Mouse (Mus musculus) heart, embryonic 10.5 days (tissue): ENCODE data around the gene Bola3. TPM values are rescaled to one million over a fixed set of nuclear protein-coding genes. Genes with fewer than 3 reads are reported as not detected.
A peak's percentile ranks its signal among the peaks of the same experiment; 100 is the strongest.
"Not testable (repeated sequence)": the region's sequence is repeated elsewhere in the genome, so short reads cannot be mapped to it uniquely, and the experiment has no call there.

ENCODE experiments used
- DNase-seq: peaks from one replicate; pipeline ENCODE4 v3.0.0-alpha.2; 2017; ENCODE audit warnings: low spot score
- H3K27ac ChIP-seq: fragments of 300-500 bp; sonication (generic); 2 replicates; pipeline ENCODE4 v1.5.1; 2016; ENCODE audit warnings: mild to moderate bottlenecking
- H3K27me3 ChIP-seq: fragments of 300-500 bp; sonication (generic); 2 replicates; pipeline ENCODE4 v1.6.1; 2016; ENCODE audit warnings: mild to moderate bottlenecking; ENCODE audit not compliant: poor library complexity, insufficient read depth, severe bottlenecking
- H3K36me3 ChIP-seq: fragments of 300-500 bp; sonication (generic); 2 replicates; pipeline ENCODE4 v1.6.1; 2016; ENCODE audit warnings: mild to moderate bottlenecking, moderate library complexity
- H3K4me1 ChIP-seq: fragments of 300-500 bp; sonication (generic); 2 replicates; pipeline ENCODE4 v1.6.1; 2016; ENCODE audit warnings: mild to moderate bottlenecking
- H3K4me3 ChIP-seq: fragments of 300-500 bp; sonication (generic); 2 replicates; pipeline ENCODE4 v1.5.1; 2016; ENCODE audit warnings: mild to moderate bottlenecking, moderate library complexity
- H3K9me3 ChIP-seq: fragments of 300-500 bp; sonication (generic); 2 replicates; pipeline ENCODE4 v1.6.1; 2016; ENCODE audit warnings: mild to moderate bottlenecking, moderate library complexity
- WGBS: fragments of 180-500 bp; shearing (Covaris S2); methylation state at CpG from one replicate; pipeline ENCODE4 v1.1.7; 2016; 5-methylcytosine and 5-hydroxymethylcytosine counted together
- polyA plus RNA-seq: library from polyadenylated mRNA; unstranded; fragments of >200 nt; fragmentation: Nextera tagmentation; extraction: Ambion mirVana; gene quantifications from 2 replicates; pipeline ENCODE4 v1.2.1, GENCODE M21; 2016

Bola3 gene
- polyA plus RNA-seq, 1 experiment from 2014 or later = 238 TPM

DNA sequence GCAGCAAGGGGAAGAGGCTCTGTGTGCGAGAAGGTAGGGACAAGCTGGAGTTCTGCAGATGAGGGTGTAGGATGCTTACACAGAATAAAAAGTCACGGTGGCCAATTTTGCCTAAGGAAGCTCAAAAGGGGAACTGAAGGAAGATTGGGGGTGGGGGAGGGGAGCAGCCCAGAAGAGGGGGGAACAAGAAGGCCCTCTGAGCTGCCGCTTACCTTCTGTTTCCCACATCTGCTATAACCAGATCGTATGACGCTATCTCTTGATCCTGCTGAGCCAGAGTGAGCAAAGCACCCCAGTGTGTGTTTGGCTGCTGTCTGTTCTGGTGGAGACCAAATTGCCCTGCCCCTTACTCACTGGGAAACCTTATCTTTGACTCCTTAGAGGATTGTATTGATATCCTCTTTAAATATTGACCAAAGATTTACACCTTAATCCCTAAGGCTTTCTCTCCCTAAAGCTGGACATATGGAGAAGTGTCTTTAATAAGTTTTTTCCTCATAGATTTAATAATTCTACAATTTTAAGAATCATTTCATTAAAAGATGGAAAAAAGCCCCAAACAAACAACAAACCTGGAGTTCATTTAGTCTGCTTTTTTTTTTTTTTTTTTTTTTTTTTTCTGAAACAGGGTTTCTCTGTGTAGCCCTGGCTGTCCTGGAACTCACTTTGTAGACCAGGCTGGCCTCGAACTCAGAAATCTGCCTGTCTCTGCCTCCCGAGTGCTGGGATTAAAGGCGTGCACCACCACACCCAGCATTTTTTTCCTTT is 25.1 kb upstream of the Bola3 start:
- WGBS = 52% methylated on average over 8 of the region's 8 CpGs
- Histone ChIP-seq H3K36me3 (0 out of 2 replicates have a peak, but pooled peaks cover under 1% of the 10 kb centered on the region), H3K27me3 (no peaks in the 10 kb centered on the region), H3K4me1 (peaks cover 9% of the 10 kb centered on the region), H3K9me3 (no peaks in the 10 kb centered on the region), H3K27ac (no peak overlapping the region), H3K4me3 (no peak overlapping the region)
- DNase-seq = no peak

DNA sequence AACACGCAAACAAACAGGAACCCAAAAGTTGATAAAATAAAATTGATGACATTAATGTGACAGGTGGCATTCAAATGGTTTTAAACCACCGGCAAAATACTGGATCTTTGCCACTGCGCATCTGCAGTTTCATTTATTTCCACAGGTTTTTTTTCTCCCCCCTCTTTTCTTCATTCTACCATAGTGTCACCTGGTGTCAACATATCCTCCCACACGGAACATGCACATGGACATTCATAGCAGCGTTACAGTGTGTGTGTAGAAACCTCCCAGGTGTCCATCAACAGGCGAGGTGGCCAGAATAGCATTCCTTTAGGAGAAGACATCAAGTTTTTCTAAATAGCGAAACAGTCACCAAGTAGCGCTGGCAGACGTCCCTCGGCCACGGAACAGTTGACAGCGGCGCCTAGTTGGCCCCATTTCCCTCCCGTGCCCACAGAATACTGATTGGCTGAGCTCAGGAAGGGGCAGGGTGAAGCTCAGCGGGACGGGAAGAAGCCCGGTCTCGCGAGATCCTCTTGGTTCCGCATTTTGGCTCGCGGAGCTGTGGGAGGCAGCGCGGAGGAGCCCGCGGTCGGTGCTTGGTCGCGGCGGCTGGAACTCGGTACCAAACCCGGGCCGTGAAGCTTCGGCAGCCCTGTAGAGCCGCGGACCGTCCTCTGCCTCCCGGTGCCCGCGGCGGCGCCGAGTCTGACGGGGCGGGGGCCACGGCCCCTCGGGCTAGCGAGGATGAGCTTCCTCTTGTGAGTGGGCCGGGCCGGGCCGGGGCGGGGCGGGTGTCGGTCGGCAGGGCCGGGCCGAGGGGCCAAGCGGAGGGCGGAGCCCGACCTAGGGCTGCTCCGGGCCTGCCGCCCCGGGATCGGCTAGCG is 23.2 kb upstream of the Bola3 start, which contains the start of the genes Mthfd2 and Mob1a:
TSS of gene Mthfd2 (minus strand) at position 384 of the 869 bp plus-strand sequence.
TSS of gene Mob1a (plus strand) at position 492 of the 869 bp plus-strand sequence.
- Histone ChIP-seq H3K4me3 (peak within 1 kb of the TSS; percentile 84), H3K4me1 (peaks cover 9% of the 10 kb centered on the region), H3K27me3 (no peaks in the 10 kb centered on the region), H3K9me3 (no peaks in the 10 kb centered on the region), H3K36me3 (peaks cover 19% of the 10 kb centered on the region), H3K27ac (peak within 1 kb of the TSS; percentile 96)
- DNase-seq = peak; percentile 97
- under 1% methylated on average over 65 of the region's 65 CpGs for WGBS

DNA sequence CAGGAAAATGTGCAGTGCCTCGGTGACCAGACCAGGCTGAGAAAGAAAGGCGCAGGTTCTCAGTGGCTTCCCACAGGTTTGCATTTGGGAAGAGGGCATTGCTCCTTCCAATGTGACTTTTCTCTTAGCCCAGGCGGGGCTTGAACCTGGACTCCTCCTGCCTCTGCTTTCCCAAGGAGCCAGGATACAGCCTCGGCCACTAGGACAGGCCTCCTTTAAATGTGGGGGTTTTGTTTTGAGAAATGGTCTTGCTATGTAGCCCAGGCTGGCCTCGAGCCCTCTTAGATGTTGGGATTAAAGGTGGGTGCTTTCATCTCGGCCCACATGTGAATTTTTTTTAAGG is 22.6 kb upstream of the Bola3 start:
- Histone ChIP-seq H3K27ac (peak overlapping the region; percentile 96), H3K27me3 (no peaks in the 10 kb centered on the region), H3K9me3 (no peaks in the 10 kb centered on the region), H3K4me3 (peak overlapping the region; percentile 84), H3K36me3 (peaks cover 25% of the 10 kb centered on the region), H3K4me1 (peaks cover 9% of the 10 kb centered on the region)
- 4% methylated on average over 6 of the region's 6 CpGs for WGBS
- no peak for DNase-seq

DNA sequence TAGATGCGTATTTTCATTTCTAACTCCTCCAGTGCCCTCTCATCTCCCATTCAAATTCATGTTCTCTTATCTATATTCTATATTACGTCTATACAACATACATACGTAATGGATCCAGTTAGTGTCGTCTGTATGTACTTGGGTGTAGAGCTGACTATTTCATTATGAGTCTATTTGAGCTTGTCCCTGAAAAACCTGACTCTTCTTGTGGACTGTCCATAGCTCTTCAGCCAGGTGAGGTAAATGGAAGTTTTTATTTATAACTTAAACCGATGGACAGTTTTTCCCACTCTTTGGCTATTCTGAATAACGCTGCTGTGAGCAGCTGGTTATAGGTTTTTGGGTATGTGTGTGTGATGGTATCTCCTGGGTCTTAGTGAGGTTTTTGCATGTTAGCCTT is 22.2 kb upstream of the Bola3 start:
- peak overlapping the region; percentile 96 for H3K27ac ChIP-seq
- H3K9me3 ChIP-seq = no peaks in the 10 kb centered on the region
- H3K4me3 ChIP-seq = peak overlapping the region; percentile 84
- DNase-seq = no peak
- WGBS = 67% methylated on average over 6 of the region's 6 CpGs
- H3K36me3 ChIP-seq = peaks cover 29% of the 10 kb centered on the region
- no peaks in the 10 kb centered on the region for H3K27me3 ChIP-seq
- H3K4me1 ChIP-seq = peaks cover 9% of the 10 kb centered on the region

DNA sequence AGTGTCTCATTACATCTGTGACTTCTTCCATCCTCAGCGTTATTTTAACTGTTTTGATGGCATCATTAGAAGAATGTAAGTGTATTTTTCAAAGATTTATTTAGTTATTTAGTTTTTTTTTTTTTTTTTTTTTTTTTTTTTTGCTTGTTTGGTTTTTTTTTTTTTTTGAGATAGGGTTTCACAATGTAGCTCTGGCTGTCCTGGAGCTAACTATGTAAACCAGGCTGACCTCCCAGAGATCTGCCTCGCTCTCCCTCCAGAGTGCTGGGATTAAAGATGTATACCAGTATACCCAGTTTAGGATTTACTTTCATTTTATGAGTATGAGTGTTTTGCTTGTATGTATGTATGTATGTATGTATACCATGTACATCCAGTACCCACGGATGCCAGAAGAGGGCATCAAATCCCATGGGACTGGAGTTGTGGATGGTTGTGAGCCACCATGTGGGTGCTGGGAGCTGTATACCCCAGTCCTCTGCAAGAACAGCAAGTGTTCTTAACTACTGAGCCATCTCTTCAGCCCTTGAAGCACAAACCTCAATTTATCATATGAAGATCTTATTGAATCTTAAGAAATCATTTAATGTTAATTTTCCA is 21.3 kb upstream of the Bola3 start:
- Histone ChIP-seq H3K27ac (no peak overlapping the region), H3K4me3 (no peak overlapping the region), H3K9me3 (no peaks in the 10 kb centered on the region), H3K27me3 (no peaks in the 10 kb centered on the region), H3K36me3 (peaks cover 36% of the 10 kb centered on the region), H3K4me1 (peaks cover 9% of the 10 kb centered on the region)
- DNase-seq = no peak
- WGBS = 89% methylated on average over 3 of the region's 3 CpGs

DNA sequence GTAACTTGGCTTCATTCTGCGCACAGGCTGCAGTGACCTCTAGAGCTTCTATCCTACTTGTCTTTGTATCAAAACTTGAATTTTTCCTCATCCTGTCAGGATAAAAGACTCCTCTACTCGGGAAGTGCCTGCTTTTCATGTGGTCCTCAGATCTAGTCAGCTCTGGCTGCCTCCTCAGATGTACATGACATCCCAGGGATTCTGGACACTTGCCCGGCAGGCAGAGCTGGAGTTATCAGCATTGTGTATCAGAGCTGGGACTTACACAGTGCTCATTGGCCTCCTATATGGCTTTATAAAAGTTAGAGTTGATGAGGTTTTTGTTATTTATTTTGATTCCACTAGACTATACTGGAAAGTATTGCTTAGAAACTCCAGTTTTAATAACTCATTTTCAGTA is 7.6 kb upstream of the Bola3 start:
- H3K9me3 ChIP-seq = no peaks in the 10 kb centered on the region
- no peaks in the 10 kb centered on the region for H3K27me3 ChIP-seq
- H3K4me1 ChIP-seq = no peaks in the 10 kb centered on the region
- H3K36me3 ChIP-seq = peaks cover 73% of the 10 kb centered on the region
- no peak overlapping the region for H3K27ac ChIP-seq
- no peak overlapping the region for H3K4me3 ChIP-seq
- DNase-seq = no peak
- 83% methylated on average over 3 of the region's 3 CpGs for WGBS

DNA sequence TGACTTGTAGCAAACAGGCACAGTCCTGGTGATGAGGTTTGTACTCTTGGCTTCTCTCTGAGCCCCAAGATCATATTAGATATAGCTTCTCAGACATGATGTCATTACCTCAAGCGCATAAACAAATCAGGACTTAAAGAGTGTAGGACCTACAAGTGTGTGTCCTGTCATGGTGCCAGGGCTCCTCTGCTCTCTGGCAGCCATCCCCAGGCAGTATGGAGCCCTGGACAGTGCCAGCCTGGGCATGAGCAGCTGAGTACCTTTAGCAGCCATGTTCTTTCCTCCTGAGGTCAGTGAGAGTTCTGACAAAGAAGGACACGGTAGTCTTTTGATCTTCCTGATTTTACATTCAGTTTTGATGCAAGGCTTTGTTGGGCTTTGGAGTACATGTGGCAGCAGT is 6.0 kb upstream of the Bola3 start:
- Histone ChIP-seq H3K4me3 (no peak overlapping the region), H3K27ac (no peak overlapping the region), H3K9me3 (no peaks in the 10 kb centered on the region), H3K27me3 (no peaks in the 10 kb centered on the region), H3K4me1 (no peaks in the 10 kb centered on the region), H3K36me3 (peaks cover 60% of the 10 kb centered on the region)
- WGBS = 95% methylated on average over 2 of the region's 2 CpGs
- DNase-seq = no peak

DNA sequence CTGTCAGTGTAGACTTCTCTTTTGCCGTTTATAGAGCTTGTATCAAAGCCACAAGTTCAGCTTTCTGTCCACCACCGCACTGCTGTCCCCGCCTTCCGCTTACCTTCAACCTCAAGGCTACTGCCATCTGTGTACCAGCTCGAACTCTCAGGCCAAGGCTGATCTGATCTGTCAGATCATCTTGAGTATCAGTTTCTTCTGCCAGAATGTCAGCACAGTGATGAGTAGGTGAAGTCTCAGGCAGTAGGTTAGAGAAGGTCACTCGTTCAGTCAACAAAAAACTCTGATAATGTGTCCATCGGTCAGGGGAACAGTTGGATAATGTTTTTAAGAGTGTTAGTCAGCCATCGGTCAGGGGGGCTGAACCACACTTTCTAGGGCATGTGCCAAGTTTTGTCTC is 3.7 kb upstream of the Bola3 start:
- H3K27ac ChIP-seq = not testable (repeated sequence)

DNA sequence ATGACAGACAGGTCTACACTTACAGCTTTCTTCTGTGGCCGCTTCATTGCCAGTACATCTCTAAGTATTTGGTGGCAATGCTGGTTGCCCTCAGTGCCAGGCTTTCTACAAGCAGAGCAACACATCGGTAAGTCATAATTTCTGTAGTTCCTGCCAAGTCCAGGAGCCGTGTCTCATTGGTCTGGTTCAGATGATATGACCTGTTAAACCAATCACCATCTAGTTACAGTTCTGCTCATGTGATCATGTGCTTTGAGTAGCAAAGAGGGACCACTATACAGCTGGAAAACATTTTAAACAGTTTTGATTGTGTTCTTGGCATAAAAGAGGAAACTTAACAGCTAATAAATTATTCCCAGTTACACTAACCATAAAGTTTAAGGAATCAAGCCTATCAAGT is 1.0 kb upstream of the Bola3 start:
- peaks cover 21% of the 10 kb centered on the region for H3K36me3 ChIP-seq
- no peaks in the 10 kb centered on the region for H3K27me3 ChIP-seq
- no peak overlapping the region for H3K4me3 ChIP-seq
- H3K27ac ChIP-seq = no peak overlapping the region
- H3K9me3 ChIP-seq = no peaks in the 10 kb centered on the region
- peak; percentile 45 for DNase-seq
- WGBS = 96% methylated on average over 3 of the region's 3 CpGs
- H3K4me1 ChIP-seq = peaks cover 22% of the 10 kb centered on the region

More for the DNA sequence above, 3.7 kb upstream of the Bola3 start:
- DNase-seq = peak; percentile 46
- H3K27me3 ChIP-seq, H3K9me3 ChIP-seq, H3K4me3 ChIP-seq: not testable (repeated sequence)
- 90% methylated on average over 8 of the region's 8 CpGs for WGBS
- peaks cover 13% of the 10 kb centered on the region for H3K4me1 ChIP-seq
- H3K36me3 ChIP-seq = peaks cover 37% of the 10 kb centered on the region

DNA sequence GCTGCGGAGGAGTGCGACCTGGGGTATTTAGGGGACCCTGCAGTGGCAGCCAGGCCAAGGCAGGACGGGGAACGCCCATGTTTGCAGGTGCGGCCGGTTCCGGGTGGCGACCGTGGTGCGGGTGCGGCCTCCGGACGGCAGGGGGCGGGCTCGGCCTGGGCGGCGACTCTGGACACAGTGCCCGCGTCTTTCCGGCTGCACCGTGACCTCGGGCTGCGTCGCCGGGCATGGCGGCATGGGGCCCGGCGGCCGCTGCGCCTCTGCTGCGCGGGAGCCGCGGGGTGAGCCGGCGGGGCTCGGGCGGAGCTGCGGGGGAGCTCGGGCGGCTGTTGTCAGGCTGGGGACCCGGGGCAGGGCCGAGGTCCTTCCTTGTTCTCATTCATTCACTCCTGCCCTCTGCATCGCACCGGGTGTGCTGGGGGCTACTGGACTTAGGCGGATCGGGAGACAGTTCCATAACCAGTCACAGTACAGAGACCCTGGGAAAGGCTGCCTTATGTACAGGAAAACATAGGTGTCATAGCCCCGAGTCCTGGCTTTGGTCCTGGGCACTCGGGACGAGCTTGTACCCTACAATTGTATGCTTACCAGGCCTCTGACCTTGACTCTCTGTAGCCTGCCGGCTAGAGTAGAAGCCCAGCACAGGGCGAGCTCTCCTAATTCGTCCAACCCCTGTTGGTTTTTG is 469 bp downstream of the Bola3 start:
- no peaks in the 10 kb centered on the region for H3K9me3 ChIP-seq
- peaks cover 22% of the 10 kb centered on the region for H3K4me1 ChIP-seq
- H3K27ac ChIP-seq = peak overlapping the region; percentile 93
- WGBS = under 1% methylated on average over 53 of the region's 53 CpGs
- DNase-seq = peak; percentile 95
- H3K36me3 ChIP-seq = peaks cover 25% of the 10 kb centered on the region
- H3K27me3 ChIP-seq = no peaks in the 10 kb centered on the region
- peak overlapping the region; percentile 76 for H3K4me3 ChIP-seq

DNA sequence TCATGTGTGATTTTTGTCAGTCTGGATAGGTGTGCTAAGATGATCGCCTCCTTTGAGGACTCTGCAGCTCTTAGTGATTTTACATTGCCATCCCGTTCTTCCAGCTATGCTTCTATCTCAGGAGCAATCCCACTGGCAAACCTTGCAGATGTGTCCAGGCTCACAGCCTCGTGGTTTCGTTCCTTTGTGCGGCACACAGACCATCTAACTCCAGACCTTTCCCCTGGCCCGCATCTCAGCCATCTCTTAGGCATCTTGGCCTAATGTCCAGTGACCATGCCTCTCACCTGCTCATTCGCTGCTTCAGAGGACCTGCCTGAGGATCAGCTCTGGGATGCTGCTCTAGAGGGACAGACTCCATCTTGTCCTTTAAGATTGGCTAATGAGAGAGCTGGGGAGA is 1.2 kb downstream of the Bola3 start:
- peak overlapping the region; percentile 76 for H3K4me3 ChIP-seq

DNA sequence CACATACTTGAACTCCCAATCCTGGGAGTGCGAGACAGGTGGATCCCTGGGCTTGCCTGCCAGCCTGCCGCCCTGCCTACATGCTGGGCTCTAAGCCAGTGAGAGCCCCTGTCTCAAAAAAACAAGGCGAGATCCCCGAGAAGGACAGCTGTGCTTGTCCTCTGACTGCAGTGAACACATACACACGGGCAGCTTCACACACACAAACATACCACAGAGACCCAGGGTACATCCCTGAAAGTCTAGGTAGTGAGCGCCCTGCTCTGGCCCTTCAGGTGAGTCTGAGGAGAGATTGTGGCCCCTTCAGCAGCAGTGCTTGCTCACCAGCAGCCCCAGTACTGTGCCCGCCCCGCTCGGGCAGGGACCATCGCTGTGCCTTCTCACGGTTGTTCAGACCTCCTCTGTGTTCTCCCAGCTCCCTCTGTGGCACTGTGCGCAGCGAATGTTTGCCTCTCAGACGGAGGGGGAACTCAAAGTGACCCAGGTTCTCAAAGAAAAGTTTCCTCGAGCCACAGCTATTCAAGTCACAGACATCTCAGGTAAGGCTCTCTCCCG is 2.0 kb downstream of the Bola3 start:
- peaks cover 22% of the 10 kb centered on the region for H3K4me1 ChIP-seq
- peak overlapping the region; percentile 76; the same call in 1 of the 2 replicates for H3K4me3 ChIP-seq
- DNase-seq = peak; percentile 70
- H3K9me3 ChIP-seq = no peaks in the 10 kb centered on the region
- 88% methylated on average over 16 of the region's 16 CpGs for WGBS
- no peaks in the 10 kb centered on the region for H3K27me3 ChIP-seq
- peaks cover 40% of the 10 kb centered on the region for H3K36me3 ChIP-seq
- peak overlapping the region; percentile 93 for H3K27ac ChIP-seq

More for the DNA sequence above, 1.2 kb downstream of the Bola3 start:
- no peaks in the 10 kb centered on the region for H3K27me3 ChIP-seq
- no peaks in the 10 kb centered on the region for H3K9me3 ChIP-seq
- DNase-seq = peak; percentile 74
- peaks cover 33% of the 10 kb centered on the region for H3K36me3 ChIP-seq
- WGBS = 80% methylated on average over 7 of the region's 7 CpGs
- H3K4me1 ChIP-seq = peaks cover 22% of the 10 kb centered on the region
- peak overlapping the region; percentile 93 for H3K27ac ChIP-seq
